Mouse (Mus musculus): ENCODE data around the gene Zfp69. TPM values are rescaled to one million over a fixed set of nuclear protein-coding genes. Genes with fewer than 3 reads are reported as not detected.

The Zfp69 gene
- polyA plus RNA-seq, 1 experiment from 2014 or later = 10.9 TPM

DNA sequence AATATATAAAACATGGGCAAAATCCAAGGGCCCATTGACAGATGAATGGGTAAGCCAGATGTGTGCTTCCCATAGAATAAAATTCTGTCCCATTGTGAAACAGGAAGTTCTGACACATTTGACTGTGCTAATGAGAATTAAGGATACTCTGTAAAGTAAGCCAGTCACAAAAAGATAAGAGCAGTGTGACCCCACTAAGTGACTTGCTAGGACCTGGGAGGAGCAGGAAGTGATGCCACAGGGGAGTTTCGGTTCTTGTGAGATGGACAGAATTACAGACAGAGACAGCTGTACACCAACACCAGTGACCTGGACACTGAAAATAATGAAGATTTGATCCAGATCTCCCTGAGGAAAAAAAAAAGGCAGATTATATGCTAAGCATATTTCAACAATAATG is 37.6 kb downstream of the Zfp69 start:
- H3K27ac ChIP-seq (ENCODE audit: low read depth, low read length) = no peak overlapping the region
- no peaks in the 10 kb centered on the region for H3K4me1 ChIP-seq (replicated peaks; ENCODE audit: control insufficient read depth, insufficient read depth, low read length)
- no peak overlapping the region for H3K4me2 ChIP-seq (replicated peaks; ENCODE audit: low read depth, low read length)
- H3K4me3 ChIP-seq (ENCODE audit: low read depth, low read length) = no peak overlapping the region
- 84% methylated on average over 1 of the region's 1 CpGs for WGBS
- H3K9me3 ChIP-seq (ENCODE audit: control insufficient read depth, low read length) = no peaks in the 10 kb centered on the region
- no peak overlapping the region for H3K9ac ChIP-seq (ENCODE audit: low read depth, low read length)
- ATAC-seq (ENCODE audit: low FRiP score) = no peak
- DNase-seq (ENCODE audit: low spot score) = no peak
- H3K27me3 ChIP-seq (ENCODE audit: control insufficient read depth, insufficient read depth, low read length) = no peaks in the 10 kb centered on the region
- H3K36me3 ChIP-seq (ENCODE audit: control insufficient read depth, insufficient read depth, low read length) = no peaks in the 10 kb centered on the region

DNA sequence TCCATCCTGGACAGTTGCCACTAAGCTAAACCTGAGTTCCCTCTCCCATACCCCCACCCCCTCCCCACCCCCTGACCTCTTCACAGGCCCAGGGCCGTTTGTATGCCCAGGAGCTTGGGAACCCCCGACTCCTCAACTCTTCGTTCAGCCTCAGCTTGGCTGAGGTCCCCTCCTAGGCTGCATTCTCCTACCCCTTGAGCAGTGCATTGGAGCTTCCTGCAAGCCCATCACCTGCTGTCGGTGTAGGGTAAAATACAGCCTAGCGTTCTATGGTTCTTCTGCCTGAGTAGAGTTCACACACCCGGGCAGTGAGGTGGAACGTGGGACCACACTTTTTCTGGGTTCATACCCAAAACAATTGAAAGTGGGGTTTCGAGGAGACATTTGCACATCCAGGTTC is 38.1 kb downstream of the Zfp69 start:
- H3K27ac ChIP-seq (ENCODE audit: low read depth, low read length) = no peak overlapping the region
- no peak for ATAC-seq (ENCODE audit: low FRiP score)
- DNase-seq (ENCODE audit: low spot score) = no peak
- no peak overlapping the region for H3K9ac ChIP-seq (ENCODE audit: low read depth, low read length)
- H3K4me3 ChIP-seq (ENCODE audit: low read depth, low read length) = no peak overlapping the region
- no peaks in the 10 kb centered on the region for H3K36me3 ChIP-seq (ENCODE audit: control insufficient read depth, insufficient read depth, low read length)
- H3K4me2 ChIP-seq (replicated peaks; ENCODE audit: low read depth, low read length) = no peak overlapping the region
- 65% methylated on average over 8 of the region's 8 CpGs for WGBS
- no peaks in the 10 kb centered on the region for H3K27me3 ChIP-seq (ENCODE audit: control insufficient read depth, insufficient read depth, low read length)
- H3K4me1 ChIP-seq (replicated peaks; ENCODE audit: control insufficient read depth, insufficient read depth, low read length) = no peaks in the 10 kb centered on the region
- no peaks in the 10 kb centered on the region for H3K9me3 ChIP-seq (ENCODE audit: control insufficient read depth, low read length)

DNA sequence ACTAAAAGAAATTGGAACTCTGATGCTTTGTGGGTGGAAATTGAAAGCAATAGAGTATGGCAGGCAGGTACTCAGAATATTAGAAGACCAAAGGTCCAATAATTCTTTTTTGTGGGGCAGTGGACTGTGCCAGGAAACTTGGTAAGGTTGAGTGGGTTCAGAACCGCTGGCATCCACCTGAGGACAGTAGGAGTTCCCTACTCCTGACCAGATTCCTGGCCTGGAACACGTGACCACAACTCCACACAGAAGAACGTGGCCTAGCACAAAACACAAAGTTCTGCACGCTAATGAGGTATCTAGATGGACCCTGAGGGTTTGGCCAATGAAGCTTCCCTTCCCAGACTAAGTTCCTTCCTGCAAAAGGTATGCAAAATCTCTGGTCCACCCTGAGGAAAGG is 38.6 kb downstream of the Zfp69 start:
- WGBS = 57% methylated on average over 4 of the region's 4 CpGs
- no peak for ATAC-seq (ENCODE audit: low FRiP score)
- H3K27me3 ChIP-seq (ENCODE audit: control insufficient read depth, insufficient read depth, low read length) = no peaks in the 10 kb centered on the region
- no peak overlapping the region for H3K4me2 ChIP-seq (replicated peaks; ENCODE audit: low read depth, low read length)
- H3K9ac ChIP-seq (ENCODE audit: low read depth, low read length) = no peak overlapping the region
- no peak for DNase-seq (ENCODE audit: low spot score)
- no peak overlapping the region for H3K4me3 ChIP-seq (ENCODE audit: low read depth, low read length)
- no peaks in the 10 kb centered on the region for H3K36me3 ChIP-seq (ENCODE audit: control insufficient read depth, insufficient read depth, low read length)
- H3K27ac ChIP-seq (ENCODE audit: low read depth, low read length) = no peak overlapping the region
- no peaks in the 10 kb centered on the region for H3K9me3 ChIP-seq (ENCODE audit: control insufficient read depth, low read length)
- no peaks in the 10 kb centered on the region for H3K4me1 ChIP-seq (replicated peaks; ENCODE audit: control insufficient read depth, insufficient read depth, low read length)

DNA sequence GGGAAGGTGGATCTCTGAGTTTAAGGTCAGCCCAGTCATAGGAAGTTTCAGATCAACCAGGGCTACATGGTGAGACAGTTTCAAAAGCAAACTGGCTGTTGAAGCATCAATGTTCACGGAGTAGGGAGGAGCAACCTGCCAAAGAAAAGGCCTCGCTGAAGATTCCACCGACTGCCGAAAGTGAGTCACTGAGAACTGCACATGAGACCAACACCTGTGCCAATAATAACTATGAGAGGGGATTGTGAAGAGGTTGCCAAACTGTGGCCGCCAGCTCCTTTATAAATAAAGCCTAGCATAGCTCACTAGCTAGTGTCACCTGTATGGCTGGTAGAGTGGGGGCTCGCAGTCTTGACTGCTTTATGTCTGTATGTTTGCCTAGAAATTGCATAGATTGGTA is 40.4 kb downstream of the Zfp69 start:
- H3K9me3 ChIP-seq (ENCODE audit: control insufficient read depth, low read length) = no peaks in the 10 kb centered on the region
- H3K4me2 ChIP-seq (replicated peaks; ENCODE audit: low read depth, low read length) = no peak overlapping the region
- no peaks in the 10 kb centered on the region for H3K27me3 ChIP-seq (ENCODE audit: control insufficient read depth, insufficient read depth, low read length)
- 80% methylated on average over 6 of the region's 6 CpGs for WGBS
- no peak overlapping the region for H3K4me3 ChIP-seq (ENCODE audit: low read depth, low read length)
- H3K9ac ChIP-seq (ENCODE audit: low read depth, low read length) = no peak overlapping the region
- H3K36me3 ChIP-seq (ENCODE audit: control insufficient read depth, insufficient read depth, low read length) = no peaks in the 10 kb centered on the region
- H3K27ac ChIP-seq (ENCODE audit: low read depth, low read length) = no peak overlapping the region
- DNase-seq (ENCODE audit: low spot score) (no peak), ATAC-seq (ENCODE audit: low FRiP score) (no peak)
- no peaks in the 10 kb centered on the region for H3K4me1 ChIP-seq (replicated peaks; ENCODE audit: control insufficient read depth, insufficient read depth, low read length)

DNA sequence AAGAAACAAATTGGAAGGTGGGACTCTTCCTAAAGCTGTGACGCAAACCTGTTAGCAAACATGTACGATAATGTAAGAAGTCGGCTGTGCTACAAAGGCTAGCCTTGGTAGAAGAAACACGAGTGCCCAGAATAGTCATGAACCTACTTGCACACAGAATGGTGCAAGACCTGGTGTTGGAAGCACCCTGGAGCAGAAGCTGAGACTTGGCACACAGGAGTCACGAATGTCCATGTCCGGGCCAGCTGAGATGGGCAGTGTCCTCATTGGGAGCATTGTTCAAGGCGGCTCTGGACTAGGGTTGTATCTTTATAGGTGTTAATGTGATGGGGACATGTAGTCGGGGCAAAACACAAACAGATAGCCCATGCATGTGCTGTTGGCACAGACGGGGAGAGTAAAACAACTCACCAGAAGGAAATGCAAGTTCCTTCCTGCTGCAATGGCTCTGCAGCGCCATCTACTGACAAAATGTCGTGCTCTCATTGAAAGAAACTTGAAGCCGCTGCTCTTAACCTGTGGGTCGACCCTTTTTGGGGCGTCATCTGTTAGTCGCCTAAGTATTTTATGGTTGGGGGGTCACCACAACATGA is 41.8 kb downstream of the Zfp69 start:
- peak; percentile 6; the same call in 1 of the 2 replicates for ATAC-seq (ENCODE audit: low FRiP score)
- peak; percentile 87 for DNase-seq (ENCODE audit: low spot score)
- Histone ChIP-seq H3K4me2 (replicated peaks; ENCODE audit: low read depth, low read length) (no peak overlapping the region), H3K27me3 (ENCODE audit: control insufficient read depth, insufficient read depth, low read length) (no peaks in the 10 kb centered on the region), H3K27ac (ENCODE audit: low read depth, low read length) (no peak overlapping the region), H3K36me3 (ENCODE audit: control insufficient read depth, insufficient read depth, low read length) (no peaks in the 10 kb centered on the region), H3K4me3 (ENCODE audit: low read depth, low read length) (no peak overlapping the region), H3K9me3 (ENCODE audit: control insufficient read depth, low read length) (no peaks in the 10 kb centered on the region), H3K9ac (ENCODE audit: low read depth, low read length) (no peak overlapping the region), H3K4me1 (replicated peaks; ENCODE audit: control insufficient read depth, insufficient read depth, low read length) (no peaks in the 10 kb centered on the region)
- 34% methylated on average over 15 of the region's 15 CpGs for WGBS

DNA sequence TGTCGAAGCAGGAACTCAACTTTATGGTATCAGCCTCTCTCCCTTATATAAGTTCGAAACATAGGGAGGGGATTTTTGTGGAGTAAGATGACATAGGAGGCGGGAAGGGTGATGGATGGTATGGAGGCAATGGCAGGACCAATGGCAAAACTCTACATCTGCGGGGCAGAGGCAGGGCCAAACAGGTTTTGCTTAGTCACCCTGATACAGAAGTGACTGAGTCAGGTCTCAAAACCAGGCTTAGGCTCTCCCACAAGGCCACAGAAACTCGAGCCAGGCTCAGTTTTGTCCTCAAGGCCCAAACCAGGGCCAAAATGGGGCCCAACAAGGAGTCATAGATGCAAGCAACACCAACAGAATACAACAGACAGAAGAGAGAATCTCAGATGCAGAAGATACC is 45.9 kb downstream of the Zfp69 start:
- 70% methylated on average over 5 of the region's 5 CpGs for WGBS
- DNase-seq (ENCODE audit: low spot score) = no peak

DNA sequence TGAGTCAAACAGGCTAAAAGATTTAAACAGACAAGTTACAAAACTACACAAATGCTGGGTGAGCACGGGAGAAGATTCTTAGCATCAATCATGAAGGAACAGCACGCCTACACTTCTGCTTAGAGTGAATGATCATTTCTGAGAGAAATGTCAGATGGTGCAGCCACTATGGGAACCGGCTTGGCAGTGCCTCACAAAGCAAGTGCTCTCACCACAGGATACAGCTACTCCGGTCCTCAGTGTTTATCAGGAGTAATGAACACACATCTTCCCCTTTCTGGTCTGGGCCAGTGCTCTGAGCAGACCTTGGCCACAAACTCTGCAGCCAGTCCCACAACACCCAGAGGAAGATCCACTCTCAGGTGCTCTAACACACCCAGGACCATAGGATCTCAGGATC is 47.0 kb downstream of the Zfp69 start:
- Histone ChIP-seq H3K27me3 (ENCODE audit: control insufficient read depth, insufficient read depth, low read length) (no peaks in the 10 kb centered on the region), H3K27ac (ENCODE audit: low read depth, low read length) (no peak overlapping the region), H3K36me3 (ENCODE audit: control insufficient read depth, insufficient read depth, low read length) (no peaks in the 10 kb centered on the region), H3K9me3 (ENCODE audit: control insufficient read depth, low read length) (no peaks in the 10 kb centered on the region), H3K4me1 (replicated peaks; ENCODE audit: control insufficient read depth, insufficient read depth, low read length) (no peaks in the 10 kb centered on the region), H3K4me3 (ENCODE audit: low read depth, low read length) (no peak overlapping the region), H3K9ac (ENCODE audit: low read depth, low read length) (no peak overlapping the region), H3K4me2 (replicated peaks; ENCODE audit: low read depth, low read length) (no peak overlapping the region)
- 80% methylated on average over 4 of the region's 4 CpGs for WGBS
- DNase-seq (ENCODE audit: low spot score) (no peak), ATAC-seq (ENCODE audit: low FRiP score) (no peak)

More for the DNA sequence above, 45.9 kb downstream of the Zfp69 start:
- Histone ChIP-seq H3K9me3 (ENCODE audit: control insufficient read depth, low read length) (no peaks in the 10 kb centered on the region), H3K4me2 (replicated peaks; ENCODE audit: low read depth, low read length) (no peak overlapping the region), H3K27ac (ENCODE audit: low read depth, low read length) (no peak overlapping the region), H3K27me3 (ENCODE audit: control insufficient read depth, insufficient read depth, low read length) (no peaks in the 10 kb centered on the region), H3K9ac (ENCODE audit: low read depth, low read length) (no peak overlapping the region), H3K4me1 (replicated peaks; ENCODE audit: control insufficient read depth, insufficient read depth, low read length) (no peaks in the 10 kb centered on the region), H3K36me3 (ENCODE audit: control insufficient read depth, insufficient read depth, low read length) (no peaks in the 10 kb centered on the region), H3K4me3 (ENCODE audit: low read depth, low read length) (no peak overlapping the region)
- no peak for ATAC-seq (ENCODE audit: low FRiP score)

DNA sequence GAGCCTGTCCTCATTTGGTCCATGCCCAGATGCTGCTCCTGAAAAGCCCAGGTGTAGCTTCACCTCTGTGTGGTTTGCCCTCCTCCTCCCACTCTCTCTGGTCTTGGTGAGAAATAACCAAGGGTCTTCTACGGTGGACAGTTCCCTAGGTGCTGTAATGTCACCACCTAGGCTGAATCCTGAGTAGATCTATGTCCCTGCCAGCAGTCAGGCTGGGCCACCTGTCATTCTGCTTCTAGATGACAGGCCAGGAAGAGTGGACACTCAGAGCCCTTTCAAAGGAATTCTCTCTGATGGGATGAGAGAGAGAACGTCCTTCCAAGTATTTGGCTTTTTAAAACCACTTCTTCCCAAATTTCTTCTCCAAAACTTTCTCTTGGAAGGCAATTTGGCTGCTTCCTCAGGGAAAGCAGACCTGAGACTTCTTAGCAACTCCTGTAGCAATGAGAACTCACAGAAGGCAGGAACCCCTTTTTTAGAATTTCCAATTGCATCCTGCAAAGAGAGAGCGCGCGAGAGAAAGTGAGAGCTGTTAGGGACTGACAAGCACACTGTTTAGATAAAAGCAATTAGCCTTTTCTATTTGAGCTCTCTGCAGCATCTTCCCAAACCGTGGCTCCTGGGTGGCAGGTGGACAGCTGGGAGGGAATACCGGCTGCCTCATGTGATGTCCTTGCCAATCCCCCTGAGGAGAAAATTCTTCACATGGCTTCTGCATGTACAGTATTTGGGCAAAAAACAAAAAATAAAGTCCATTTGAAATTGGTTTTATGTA is 55.5 kb downstream of the Zfp69 start:
- no peak for ATAC-seq (ENCODE audit: low FRiP score)
- no peaks in the 10 kb centered on the region for H3K9me3 ChIP-seq (ENCODE audit: control insufficient read depth, low read length)
- DNase-seq (ENCODE audit: low spot score) = no peak
- H3K4me1 ChIP-seq (replicated peaks; ENCODE audit: control insufficient read depth, insufficient read depth, low read length) = no peaks in the 10 kb centered on the region
- H3K4me3 ChIP-seq (ENCODE audit: low read depth, low read length) = no peak overlapping the region
- no peak overlapping the region for H3K4me2 ChIP-seq (replicated peaks; ENCODE audit: low read depth, low read length)
- no peaks in the 10 kb centered on the region for H3K27me3 ChIP-seq (ENCODE audit: control insufficient read depth, insufficient read depth, low read length)
- H3K36me3 ChIP-seq (ENCODE audit: control insufficient read depth, insufficient read depth, low read length) = no peaks in the 10 kb centered on the region
- H3K27ac ChIP-seq (ENCODE audit: low read depth, low read length) = no peak overlapping the region
- 84% methylated on average over 7 of the region's 7 CpGs for WGBS
- H3K9ac ChIP-seq (ENCODE audit: low read depth, low read length) = no peak overlapping the region

DNA sequence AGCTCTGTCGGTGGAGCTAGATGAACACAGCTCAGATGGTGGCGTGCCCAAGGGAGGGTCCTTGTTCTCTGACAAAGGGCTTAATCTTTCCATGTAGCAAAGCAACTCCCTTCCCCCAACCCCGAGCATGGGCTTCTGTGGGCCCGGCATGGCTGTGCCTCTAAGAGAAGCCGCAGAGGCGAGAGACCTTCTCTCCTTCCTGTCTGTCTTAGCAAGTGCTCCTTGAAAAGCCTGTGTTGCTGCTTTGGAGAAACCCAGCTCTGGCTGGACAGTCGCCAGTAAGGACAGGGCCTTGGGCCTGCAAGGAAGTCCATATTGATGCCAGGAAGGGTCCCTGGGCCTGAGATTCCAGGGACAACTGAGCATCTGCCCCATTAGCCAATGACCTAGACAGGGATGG is 56.3 kb downstream of the Zfp69 start:
- Histone ChIP-seq H3K9me3 (ENCODE audit: control insufficient read depth, low read length) (no peaks in the 10 kb centered on the region), H3K4me2 (replicated peaks; ENCODE audit: low read depth, low read length) (no peak overlapping the region), H3K27me3 (ENCODE audit: control insufficient read depth, insufficient read depth, low read length) (no peaks in the 10 kb centered on the region), H3K4me3 (ENCODE audit: low read depth, low read length) (no peak overlapping the region), H3K4me1 (replicated peaks; ENCODE audit: control insufficient read depth, insufficient read depth, low read length) (no peaks in the 10 kb centered on the region), H3K9ac (ENCODE audit: low read depth, low read length) (no peak overlapping the region), H3K36me3 (ENCODE audit: control insufficient read depth, insufficient read depth, low read length) (no peaks in the 10 kb centered on the region), H3K27ac (ENCODE audit: low read depth, low read length) (no peak overlapping the region)
- WGBS = 84% methylated on average over 7 of the region's 7 CpGs
- ATAC-seq (ENCODE audit: low FRiP score) (no peak), DNase-seq (ENCODE audit: low spot score) (no peak)

Data from hindbrain, embryonic 11.5 days (tissue).